Mouse (Mus musculus): ENCODE data around the gene B4galnt3.

Gene B4galnt3

DNA sequence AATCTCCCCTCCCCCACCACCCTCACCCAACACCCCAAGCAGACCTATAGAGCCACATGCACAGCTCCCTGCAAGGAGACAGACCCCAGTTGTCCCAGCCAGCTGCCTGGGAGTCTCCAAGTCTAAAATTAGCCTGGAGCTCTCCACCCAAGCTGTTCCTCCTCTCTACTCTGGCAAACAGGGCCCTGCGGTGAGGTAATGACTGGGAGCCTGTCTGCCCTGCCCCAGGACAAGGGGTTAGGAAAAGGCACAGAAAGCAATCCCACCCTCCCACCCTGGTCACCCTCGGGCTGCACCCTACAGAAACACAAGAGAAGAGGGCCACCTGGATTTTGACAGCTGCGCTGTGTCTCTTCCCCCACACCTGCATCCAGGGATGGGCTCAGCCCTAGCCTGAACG lies 19.5 kb downstream of the B4galnt3 start:
- no peak for DNase-seq (ENCODE audit: low read depth, low spot score)

DNA sequence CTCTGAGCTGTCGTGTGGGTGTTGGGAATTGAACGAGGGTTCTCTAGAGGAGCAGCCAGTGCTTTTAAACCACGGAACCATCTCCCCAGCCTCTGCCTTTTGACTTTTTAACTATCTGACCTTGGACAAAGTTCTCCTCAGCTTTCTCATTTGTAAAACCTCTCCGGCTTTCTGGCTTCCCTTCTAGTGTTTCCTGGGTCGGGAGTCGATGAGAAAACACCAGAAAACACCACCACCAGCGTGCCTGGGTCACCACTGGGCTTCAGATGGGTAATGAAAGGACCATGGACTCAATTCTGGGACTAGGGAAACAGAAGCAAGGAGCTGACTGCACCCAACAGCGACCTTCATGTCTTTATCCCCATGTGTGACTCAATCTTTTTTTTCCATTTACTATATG lies 20.2 kb downstream of the B4galnt3 start:
- no peak for DNase-seq (ENCODE audit: low read depth, low spot score)

DNA sequence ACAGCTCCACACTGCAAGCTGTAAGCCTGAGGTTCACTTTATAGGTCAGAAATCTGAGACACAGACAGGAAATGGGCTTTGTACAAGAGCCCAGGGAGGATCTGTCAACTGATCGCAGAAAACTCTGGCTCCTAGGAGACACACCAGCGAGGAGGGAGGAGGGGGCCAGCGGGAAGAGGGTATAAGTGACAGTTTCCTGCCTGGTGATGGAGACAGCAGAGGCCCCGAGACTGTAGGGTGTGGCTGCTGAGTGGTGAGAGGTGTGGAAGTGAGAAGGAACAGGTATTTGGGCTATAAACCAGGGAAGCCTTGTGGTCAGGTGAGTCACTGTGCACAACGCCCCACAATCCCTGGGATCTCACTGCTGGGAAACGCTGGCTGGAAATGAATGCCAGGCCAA lies 30.2 kb downstream of the B4galnt3 start:
- DNase-seq (ENCODE audit: low read depth, low spot score): no peak

- no peak for DNase-seq (ENCODE audit: low read depth, low spot score)
Measured at GRCm38 (mm10) chr6:120263608-120264007, 30.8 kb downstream of the B4galnt3 start.

DNA sequence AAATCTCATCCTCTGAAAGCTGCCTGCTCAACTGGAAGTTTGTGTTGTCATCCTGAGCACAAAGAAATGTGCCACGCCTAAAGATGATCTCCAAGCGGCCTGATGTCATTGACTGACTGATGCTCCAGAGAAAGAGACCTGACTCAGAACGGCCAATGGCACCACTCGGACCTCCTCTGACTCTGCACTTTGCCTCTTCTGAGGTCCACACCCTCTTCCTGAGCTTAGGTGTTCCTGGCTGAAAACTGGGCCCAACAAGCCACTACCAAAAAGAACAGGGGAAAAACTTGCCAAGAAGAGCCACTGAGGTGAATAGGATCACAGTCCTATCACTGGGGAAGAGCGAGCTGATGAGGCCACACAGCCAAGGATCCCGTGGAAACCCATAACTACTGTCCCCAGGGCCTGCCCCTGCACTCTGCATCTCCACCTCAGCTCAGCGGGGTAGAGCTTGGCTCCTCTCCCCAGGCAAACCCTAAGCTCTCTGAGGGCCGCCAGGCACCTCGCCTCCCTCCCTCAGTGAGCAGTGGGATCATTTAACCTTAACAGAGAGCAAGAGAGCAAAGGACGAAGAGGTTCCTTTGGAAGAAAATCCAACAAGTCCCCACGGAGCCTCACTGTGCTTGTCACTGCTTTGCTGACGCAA lies 31.4 kb downstream of the B4galnt3 start:
- DNase-seq (ENCODE audit: low read depth, low spot score): no peak

DNA sequence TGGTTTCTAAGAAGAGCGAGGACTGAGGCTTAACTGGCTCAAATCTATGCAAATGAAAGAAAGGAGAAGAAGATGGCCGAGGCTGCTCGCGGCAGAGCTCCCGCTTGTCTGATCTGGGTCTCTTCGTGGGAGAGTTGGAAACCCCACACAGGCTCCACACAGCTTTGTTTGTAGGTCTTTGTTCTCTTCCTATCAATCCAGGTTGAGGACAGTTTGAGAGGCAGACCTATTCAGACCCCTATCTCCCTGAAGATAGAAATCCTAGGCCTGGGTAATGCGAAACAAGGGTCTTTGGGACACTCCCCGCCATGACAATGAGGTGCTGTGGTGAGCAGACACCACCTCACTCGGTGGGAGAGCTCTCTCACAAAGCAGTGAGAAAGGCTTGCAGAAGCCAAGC lies 34.9 kb downstream of the B4galnt3 start:
- DNase-seq (ENCODE audit: low read depth, low spot score): no peak

DNA sequence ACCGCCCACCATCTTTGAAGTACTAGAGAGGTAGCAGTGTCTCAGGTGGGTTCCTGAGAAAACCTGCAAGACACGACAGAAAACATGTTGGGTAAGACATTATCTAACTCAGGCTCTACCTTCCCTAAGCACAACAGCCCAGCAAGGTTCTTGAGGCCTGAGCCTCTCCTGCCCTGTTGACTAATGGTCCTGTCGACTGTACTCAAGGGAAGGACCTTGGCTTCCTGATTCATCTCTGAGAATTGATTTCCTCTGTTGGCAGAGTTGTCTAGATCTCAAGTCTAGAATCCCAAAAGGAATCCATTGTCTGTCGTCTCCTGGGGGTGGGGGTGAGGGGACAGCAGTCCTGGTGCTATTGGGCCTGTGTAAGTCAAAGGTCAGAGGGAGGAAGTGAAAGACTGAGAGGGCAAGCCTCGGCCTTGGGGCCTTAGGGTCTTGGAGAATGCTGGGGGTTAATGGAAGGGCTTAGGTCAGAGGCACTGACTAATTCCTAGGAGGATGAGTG lies 37.9 kb downstream of the B4galnt3 start:
- no peak for DNase-seq (ENCODE audit: low read depth, low spot score)

- no peak for DNase-seq (ENCODE audit: low read depth, low spot score)
Measured at GRCm38 (mm10) chr6:120255701-120256100, 38.7 kb downstream of the B4galnt3 start.

GRCm38 (mm10) chr6:120255144-120255543 lies 39.2 kb downstream of the B4galnt3 start:
- DNase-seq (ENCODE audit: low read depth, low spot score): no peak

DNA sequence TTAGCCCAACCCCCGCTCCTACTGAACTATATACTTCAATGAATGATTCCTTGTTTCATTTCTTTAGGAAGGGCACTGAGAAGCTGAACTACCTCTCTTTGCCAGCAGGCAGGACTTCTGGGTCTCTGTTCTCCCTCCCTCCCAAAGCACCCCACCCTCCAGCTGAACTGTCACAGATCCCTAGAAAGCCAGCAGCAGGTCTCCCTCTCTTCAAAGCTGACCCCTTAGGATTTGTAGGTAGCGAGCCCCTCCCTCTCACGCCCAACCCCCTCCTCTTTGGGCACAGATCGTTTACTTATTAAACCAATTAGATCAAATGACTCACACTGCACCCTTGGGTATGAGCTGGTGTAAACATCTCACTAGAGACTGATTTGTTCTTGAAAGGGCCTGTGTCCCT lies 39.7 kb downstream of the B4galnt3 start:
- DNase-seq (ENCODE audit: low read depth, low spot score): no peak

- DNase-seq (ENCODE audit: low read depth, low spot score): no peak
Measured at GRCm38 (mm10) chr6:120252741-120253140, 41.6 kb downstream of the B4galnt3 start.

DNA sequence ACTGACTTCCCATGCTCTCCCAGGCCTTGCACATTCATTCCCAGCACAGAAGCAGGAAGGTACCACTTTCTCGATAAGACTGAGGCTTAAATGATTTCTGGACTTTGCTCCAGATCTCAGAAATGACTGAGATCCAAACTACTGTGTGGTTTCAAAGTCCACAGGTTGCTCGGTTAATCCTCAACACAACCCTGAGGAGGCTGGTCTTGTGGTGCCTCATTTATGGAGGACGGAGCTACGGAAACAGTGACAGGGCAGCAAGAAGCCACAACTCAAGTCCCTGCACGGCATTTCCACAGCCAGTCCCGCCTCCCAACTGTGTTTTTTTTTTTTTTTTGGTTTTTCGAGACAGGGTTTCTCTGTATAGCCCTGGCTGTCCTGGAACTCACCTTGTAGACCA lies 43.3 kb downstream of the B4galnt3 start:
- DNase-seq (ENCODE audit: low read depth, low spot score): no peak

DNA sequence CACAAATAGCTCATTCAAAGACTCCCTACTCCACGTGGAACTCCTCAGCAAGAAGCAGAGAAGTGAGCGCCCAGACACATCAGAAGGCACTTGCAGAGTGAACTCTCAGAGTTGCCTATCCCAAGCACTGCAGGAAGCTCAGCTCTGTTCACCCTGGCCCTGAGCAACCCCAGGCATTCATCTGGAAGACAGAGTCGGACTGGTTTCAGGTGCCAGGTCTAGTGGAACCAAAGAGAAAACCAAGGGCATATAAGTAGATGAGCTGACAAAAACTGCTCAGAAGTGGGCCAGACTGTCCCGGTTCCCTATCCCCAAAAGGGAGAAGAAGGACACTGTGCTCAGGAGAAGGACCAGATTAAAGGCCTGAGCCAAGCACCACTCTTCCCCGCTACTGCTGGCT lies 44.5 kb downstream of the B4galnt3 start:
- DNase-seq (ENCODE audit: low read depth, low spot score): no peak

DNA sequence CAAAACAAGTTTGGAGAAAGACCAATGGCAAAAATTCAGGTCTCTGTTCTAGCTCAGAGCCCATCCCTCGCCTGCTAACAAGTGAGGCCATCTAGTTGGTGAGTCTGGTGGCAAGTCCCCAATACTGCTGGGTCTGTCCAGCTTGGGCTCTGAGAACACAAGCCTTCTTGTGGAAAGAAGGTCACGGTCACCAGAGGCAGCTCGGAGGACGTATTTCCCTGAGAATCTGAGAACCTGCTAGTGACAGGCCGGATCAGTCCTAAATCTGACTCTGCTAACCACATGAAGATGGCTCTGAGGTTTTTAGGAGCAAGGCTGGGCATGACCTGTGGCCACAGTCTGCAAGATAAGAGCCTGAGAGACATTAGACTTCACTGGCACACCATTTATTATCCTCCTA lies 47.7 kb downstream of the B4galnt3 start:
- no peak for DNase-seq (ENCODE audit: low read depth, low spot score)

DNA sequence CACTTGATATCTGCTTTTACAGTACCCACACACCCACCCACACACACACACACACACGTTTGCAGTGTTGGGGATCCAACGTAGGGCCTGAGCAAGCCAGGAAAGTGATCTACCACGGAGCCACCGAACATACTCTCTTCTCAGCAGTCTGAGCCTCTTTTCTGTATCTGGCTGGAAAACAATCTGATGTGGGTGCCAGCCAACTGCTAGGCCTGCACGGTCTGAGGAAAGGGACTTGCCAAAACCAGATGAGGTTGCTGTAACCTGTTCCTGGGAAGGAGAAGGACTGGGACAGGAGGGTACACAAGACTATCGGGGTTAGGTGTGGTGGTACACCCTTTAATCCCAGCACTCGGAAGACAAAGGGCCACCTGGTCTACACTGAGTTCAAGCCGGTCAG lies 51.1 kb downstream of the B4galnt3 start:
- no peak for DNase-seq (ENCODE audit: low read depth, low spot score)

DNA sequence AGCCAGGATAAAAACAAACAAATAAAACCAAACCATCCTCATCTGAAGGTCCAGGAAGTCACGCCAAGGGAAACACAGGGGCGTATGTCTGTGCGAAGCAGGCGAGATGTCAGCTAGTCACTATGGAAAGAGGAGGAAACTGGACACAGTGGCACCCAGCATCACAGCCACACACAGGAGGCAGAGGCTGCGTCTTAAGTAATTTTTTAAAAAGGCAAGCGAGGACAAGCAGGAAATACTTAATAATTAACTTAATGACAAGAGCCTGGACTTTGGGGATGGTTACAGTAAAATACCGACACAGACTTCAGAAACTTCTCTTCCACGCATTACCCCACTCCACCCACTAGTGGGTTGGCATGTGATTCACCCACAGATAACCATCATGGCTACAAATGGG lies 51.8 kb downstream of the B4galnt3 start:
- no peak for DNase-seq (ENCODE audit: low read depth, low spot score)

DNA sequence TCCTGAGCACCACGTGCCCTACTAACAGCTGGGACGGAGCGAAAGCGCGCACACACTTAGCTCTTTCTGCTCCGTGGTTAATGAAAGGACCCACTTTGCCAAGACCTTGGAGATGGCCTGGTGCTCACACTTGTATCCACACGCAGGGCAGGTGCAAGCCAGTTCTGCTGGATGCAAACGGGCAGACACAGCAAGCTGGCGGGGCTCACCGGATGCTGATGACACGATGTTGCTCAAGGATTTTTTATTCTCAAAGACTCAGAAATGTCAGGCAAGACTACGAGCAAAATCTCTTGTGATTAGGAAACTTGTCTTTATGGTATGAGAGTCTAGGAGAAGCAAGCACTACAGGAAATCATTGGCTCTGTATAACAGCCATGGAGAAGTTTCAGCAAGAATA lies 52.9 kb downstream of the B4galnt3 start:
- no peak for DNase-seq (ENCODE audit: low read depth, low spot score)

- no peak for DNase-seq (ENCODE audit: low read depth, low spot score)
Measured at GRCm38 (mm10) chr6:120240461-120240860, 53.9 kb downstream of the B4galnt3 start.

- no peak for DNase-seq (ENCODE audit: low read depth, low spot score)
Measured at GRCm38 (mm10) chr6:120235874-120236273, 58.5 kb downstream of the B4galnt3 start.

- DNase-seq (ENCODE audit: low read depth, low spot score): no peak
Measured at GRCm38 (mm10) chr6:120232885-120233284, 61.5 kb downstream of the B4galnt3 start.

GRCm38 (mm10) chr6:120230441-120230840 lies 63.9 kb downstream of the B4galnt3 start:
- no peak for DNase-seq (ENCODE audit: low read depth, low spot score)

DNA sequence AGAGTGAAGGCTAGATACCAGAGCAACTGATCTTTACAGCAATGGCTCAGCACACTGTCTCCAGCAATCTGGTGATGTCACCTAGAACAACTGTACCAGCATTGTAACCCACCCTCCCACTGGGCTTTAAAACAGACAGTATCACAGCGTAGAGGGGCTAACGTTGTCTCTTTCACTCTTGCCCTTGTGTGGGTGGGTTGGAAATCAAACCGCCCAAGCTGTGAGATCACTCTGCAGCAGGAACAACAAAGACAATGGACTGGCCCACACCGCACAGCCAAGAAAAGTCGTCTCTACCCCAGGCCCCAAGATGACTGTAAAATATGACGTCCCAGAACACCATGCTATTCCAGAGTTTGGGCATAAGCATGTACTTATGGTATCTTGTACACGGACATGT lies 64.6 kb downstream of the B4galnt3 start:
- DNase-seq (ENCODE audit: low read depth, low spot score): no peak

- DNase-seq (ENCODE audit: low read depth, low spot score): no peak
Measured at GRCm38 (mm10) chr6:120227068-120227467, 67.3 kb downstream of the B4galnt3 start.

- DNase-seq (ENCODE audit: low read depth, low spot score): no peak
Measured at GRCm38 (mm10) chr6:120225355-120225754, 69.0 kb downstream of the B4galnt3 start.

All from c-Kit-negative CD71-positive TER-119-positive erythroid progenitor cells, embryonic 14.5 days (primary cell).